Mouse (Mus musculus) limb, embryonic 14.5 days (tissue): ENCODE measurements around the gene Gypa. TPM values are rescaled to one million over a fixed set of nuclear protein-coding genes. Genes with fewer than 3 reads are reported as not detected.

Source experiments
- ATAC-seq: fragments of 200-750 bp; cut with Nextera tagmentation; 2 replicates; pipeline ENCODE4 v1.8.0; 2017; ENCODE audit warnings: low read depth, moderate number of reproducible peaks, moderate TSS enrichment; ENCODE audit not compliant: low FRiP score
- DNase-seq: peaks from one replicate; pipeline ENCODE4 v3.0.0-alpha.2; 2015; ENCODE audit warnings: low spot score
- H3K27ac ChIP-seq: fragments of 300-500 bp; sonication (generic); replicated peaks from 2 replicates; pipeline ENCODE4 v1.5.1; 2014; ENCODE audit warnings: low read depth, mild to moderate bottlenecking, low read length, moderate library complexity, mixed read lengths
- H3K27me3 ChIP-seq: fragments of 300-500 bp; sonication (generic); 2 replicates; pipeline ENCODE4 v1.6.1; 2014; ENCODE audit warnings: low read length, mixed read lengths; ENCODE audit not compliant: control insufficient read depth, insufficient read depth
- H3K36me3 ChIP-seq: fragments of 300-500 bp; sonication (generic); 2 replicates; pipeline ENCODE4 v1.6.1; 2014; ENCODE audit warnings: mild to moderate bottlenecking, low read length, moderate library complexity, mixed read lengths; ENCODE audit not compliant: control insufficient read depth, insufficient read depth
- H3K4me1 ChIP-seq: fragments of 300-500 bp; sonication (generic); 2 replicates; pipeline ENCODE4 v1.6.1; 2014; ENCODE audit warnings: antibody characterized with exemption, low read length, mixed read lengths; ENCODE audit not compliant: control insufficient read depth, insufficient read depth
- H3K4me2 ChIP-seq: fragments of 300-500 bp; sonication (generic); replicated peaks from 2 replicates; pipeline ENCODE4 v1.6.1; 2014; ENCODE audit warnings: low read depth, mild to moderate bottlenecking, low read length, moderate library complexity; ENCODE audit not compliant: severe bottlenecking
- H3K4me3 ChIP-seq: fragments of 300-500 bp; sonication (generic); replicated peaks from 2 replicates; pipeline ENCODE4 v1.5.1; 2014; ENCODE audit warnings: low read length
- H3K9ac ChIP-seq: fragments of 300-500 bp; sonication (generic); 2 replicates; pipeline ENCODE4 v1.6.1; 2014; ENCODE audit warnings: mild to moderate bottlenecking, low read depth, low read length, moderate library complexity; ENCODE audit not compliant: severe bottlenecking
- H3K9me3 ChIP-seq: fragments of 300-500 bp; sonication (generic); 2 replicates; pipeline ENCODE4 v1.6.1; 2016; ENCODE audit warnings: low read length; ENCODE audit not compliant: control insufficient read depth
- POLR2A ChIP-seq: fragments of 200-500 bp; IDR thresholded peaks from 2 replicates; pipeline ENCODE4 v1.8.0; 2012; ENCODE audit warnings: inconsistent platforms, mild to moderate bottlenecking, moderate library complexity, borderline replicate concordance; ENCODE audit not compliant: insufficient read depth, insufficient read length; ENCODE audit errors: extremely low read depth
- WGBS: fragments of 180-500 bp; shearing (Covaris S2); extraction: QIAGEN DNeasy Blood & Tissue Kit; methylation state at CpG from one replicate; pipeline ENCODE4 v1.1.7; 2014; 5-methylcytosine and 5-hydroxymethylcytosine counted together
- polyA plus RNA-seq, 2 experiments: library from polyadenylated mRNA; depleted of rRNA in 1 of 2; stranded (reverse) in 1 of 2; unstranded in 1 of 2; fragments of >200 nt; fragmentation: Nextera tagmentation in 1 of 2; extraction: Ambion mirVana in 1 of 2; gene quantifications; 2 replicates each; pipeline versions ENCODE4 v1.2.1 to v1.2.3; 2012 to 2014

The Gypa gene
- polyA plus RNA-seq, 2 experiments = 2.6 to 6.2 TPM

DNA sequence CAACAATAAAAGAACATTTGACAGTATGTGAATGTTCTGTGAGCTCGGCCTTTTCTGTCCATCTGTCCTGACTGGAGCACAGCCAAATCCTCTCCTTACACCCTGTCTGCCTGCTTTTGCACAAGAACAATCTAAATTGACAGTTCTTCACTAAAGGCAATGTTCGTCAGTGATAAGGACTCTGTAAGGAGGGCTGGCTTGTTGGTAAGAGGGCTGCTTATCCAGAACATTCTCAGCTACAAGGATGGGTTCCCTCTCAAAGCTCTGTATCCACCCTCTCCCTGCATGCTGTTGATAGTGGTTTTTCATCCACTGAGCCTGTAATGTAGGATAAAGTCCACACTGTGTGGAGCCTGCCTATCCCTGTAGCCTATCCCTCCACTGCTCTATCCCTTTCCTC is 6.7 kb downstream of the Gypa start:
- 77% methylated on average over 2 of the region's 2 CpGs for WGBS
- no peak for ATAC-seq
- Histone ChIP-seq H3K36me3 (no peaks in the 10 kb centered on the region), H3K27me3 (no peaks in the 10 kb centered on the region), H3K9ac (no peak overlapping the region), H3K4me3 (no peak overlapping the region), H3K27ac (no peak overlapping the region), H3K4me2 (no peak overlapping the region), H3K9me3 (no peaks in the 10 kb centered on the region), H3K4me1 (no peaks in the 10 kb centered on the region)
- no peak for DNase-seq
- TF ChIP-seq POLR2A = no peak

DNA sequence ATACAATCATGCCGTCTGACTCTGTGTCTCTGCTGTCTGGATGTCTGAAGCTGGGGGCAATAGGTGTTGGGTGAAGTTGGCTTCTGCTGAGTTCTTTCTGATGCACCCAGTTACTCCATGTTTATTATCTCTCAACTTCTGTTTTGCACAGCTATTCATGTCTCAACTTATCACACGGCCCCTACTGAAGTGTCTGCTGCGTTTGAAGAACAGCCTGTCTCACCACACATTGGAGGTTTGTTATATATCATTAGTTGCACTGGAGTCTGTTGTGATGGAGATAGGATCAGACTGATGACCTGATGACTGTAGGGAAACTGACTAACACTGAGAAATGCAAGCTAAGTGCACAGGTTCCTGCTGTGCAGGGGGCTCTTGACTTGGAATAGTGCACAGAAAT is 7.2 kb downstream of the Gypa start:
- ATAC-seq (no peak), DNase-seq (no peak)
- H3K36me3 ChIP-seq = no peaks in the 10 kb centered on the region
- no peak overlapping the region for H3K27ac ChIP-seq
- H3K27me3 ChIP-seq = no peaks in the 10 kb centered on the region
- no peak overlapping the region for H3K4me3 ChIP-seq
- TF ChIP-seq POLR2A = no peak
- no peak overlapping the region for H3K4me2 ChIP-seq
- no peaks in the 10 kb centered on the region for H3K4me1 ChIP-seq
- no peak overlapping the region for H3K9ac ChIP-seq
- WGBS = 73% methylated on average over 3 of the region's 3 CpGs
- no peaks in the 10 kb centered on the region for H3K9me3 ChIP-seq

DNA sequence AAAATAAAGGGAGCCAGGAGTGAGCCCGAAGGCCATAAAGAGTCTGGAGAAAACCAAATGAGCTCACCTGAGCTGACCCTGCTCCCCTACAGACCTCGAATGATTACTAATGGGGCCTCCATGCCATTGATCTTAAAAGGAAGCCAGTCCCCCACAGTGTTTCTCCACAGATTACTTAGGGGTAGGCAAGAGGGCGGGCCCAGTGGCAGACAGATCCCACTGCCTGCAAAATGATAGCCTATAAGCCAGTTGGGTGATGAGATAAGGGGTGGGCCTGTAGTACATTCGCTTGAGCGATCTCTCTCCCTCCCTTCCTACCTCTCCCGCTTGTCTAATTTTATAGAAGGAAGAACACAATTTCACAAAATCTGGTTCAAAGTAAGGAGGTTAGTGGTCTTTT is 7.7 kb downstream of the Gypa start:
- no peak for ATAC-seq
- no peak overlapping the region for H3K4me2 ChIP-seq
- H3K36me3 ChIP-seq = no peaks in the 10 kb centered on the region
- no peaks in the 10 kb centered on the region for H3K9me3 ChIP-seq
- no peak for TF ChIP-seq POLR2A
- DNase-seq = no peak
- no peaks in the 10 kb centered on the region for H3K4me1 ChIP-seq
- H3K9ac ChIP-seq = no peak overlapping the region
- no peaks in the 10 kb centered on the region for H3K27me3 ChIP-seq
- H3K4me3 ChIP-seq = no peak overlapping the region
- no peak overlapping the region for H3K27ac ChIP-seq
- 64% methylated on average over 6 of the region's 6 CpGs for WGBS

DNA sequence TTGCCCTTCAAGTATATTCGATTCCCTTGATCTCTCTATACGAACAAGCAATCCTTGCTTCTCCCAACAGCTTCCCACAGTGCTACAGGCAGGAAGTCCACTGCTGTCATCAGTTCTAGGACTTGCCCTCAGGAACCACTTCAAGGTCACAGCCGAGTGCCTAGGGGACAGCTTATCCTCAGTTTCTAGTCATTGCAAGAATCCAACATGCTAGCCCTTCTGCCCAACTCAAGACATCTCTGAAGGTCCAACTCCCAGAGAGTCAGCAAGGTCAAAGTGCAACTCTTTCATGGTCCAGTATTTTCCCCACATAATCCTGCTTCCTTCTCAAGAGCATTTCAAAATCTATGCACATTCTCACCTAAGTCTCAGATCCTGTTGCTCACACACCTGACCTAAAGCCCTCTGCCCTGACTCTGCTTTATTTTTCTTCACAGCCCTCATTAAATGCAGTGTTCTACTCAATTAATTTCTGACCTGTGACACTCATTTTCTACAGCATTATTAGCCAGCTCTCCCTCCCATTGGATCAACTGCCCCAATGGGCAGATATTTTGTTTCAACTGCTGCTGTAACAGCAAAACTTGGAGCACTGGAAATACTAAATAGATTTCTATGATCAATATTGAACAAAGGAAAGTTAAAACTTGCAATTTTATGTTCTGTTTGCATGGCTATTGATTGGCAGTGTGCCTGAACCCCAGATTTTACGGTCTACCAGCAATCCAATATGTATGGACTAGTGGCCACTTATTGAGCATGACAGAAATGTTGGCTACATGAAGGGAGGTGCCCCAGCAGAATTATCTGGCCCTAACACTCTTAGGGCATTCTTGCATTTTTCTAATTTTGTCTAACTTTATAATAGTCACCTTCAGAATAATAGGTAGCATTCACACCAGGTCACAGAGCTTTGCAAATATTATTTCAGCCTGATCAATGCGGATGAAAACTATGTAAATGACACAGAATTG is 33.1 kb downstream of the Gypa start:
- TF ChIP-seq POLR2A = no peak
- DNase-seq (no peak), ATAC-seq (no peak)
- Histone ChIP-seq H3K4me3 (no peak overlapping the region), H3K4me2 (no peak overlapping the region), H3K9ac (no peak overlapping the region), H3K27ac (no peak overlapping the region), H3K9me3 (no peaks in the 10 kb centered on the region), H3K4me1 (no peaks in the 10 kb centered on the region), H3K36me3 (no peaks in the 10 kb centered on the region), H3K27me3 (no peaks in the 10 kb centered on the region)
- whole genome bisulfite sequencing = 86% methylated on average over 5 of the region's 5 CpGs

DNA sequence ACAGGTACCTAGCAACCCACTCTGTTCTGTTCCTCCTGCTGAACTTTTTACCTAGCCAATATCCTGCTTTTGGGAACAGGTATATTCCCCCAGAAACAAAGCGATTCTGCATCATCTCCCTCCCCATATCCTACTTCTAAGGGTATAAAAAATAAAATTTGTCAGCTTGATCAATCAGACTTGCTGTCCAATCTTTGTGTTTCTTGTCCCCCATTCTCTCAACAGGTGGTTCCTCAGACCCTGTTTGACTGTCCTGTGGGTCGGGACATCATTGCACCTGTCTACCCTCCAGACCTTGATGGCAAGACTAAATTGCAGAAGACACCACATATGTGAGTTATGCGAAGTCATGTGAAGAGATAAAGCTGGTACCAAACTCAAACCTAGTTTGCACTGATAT is 48.3 kb downstream of the Gypa start:
- WGBS = 88% methylated on average over 3 of the region's 3 CpGs
- Histone ChIP-seq H3K9ac (no peak overlapping the region), H3K9me3 (no peaks in the 10 kb centered on the region), H3K4me1 (no peaks in the 10 kb centered on the region), H3K4me2 (no peak overlapping the region), H3K4me3 (no peak overlapping the region), H3K27ac (no peak overlapping the region), H3K36me3 (no peaks in the 10 kb centered on the region), H3K27me3 (no peaks in the 10 kb centered on the region)
- no peak for TF ChIP-seq POLR2A
- DNase-seq (no peak), ATAC-seq (no peak)

DNA sequence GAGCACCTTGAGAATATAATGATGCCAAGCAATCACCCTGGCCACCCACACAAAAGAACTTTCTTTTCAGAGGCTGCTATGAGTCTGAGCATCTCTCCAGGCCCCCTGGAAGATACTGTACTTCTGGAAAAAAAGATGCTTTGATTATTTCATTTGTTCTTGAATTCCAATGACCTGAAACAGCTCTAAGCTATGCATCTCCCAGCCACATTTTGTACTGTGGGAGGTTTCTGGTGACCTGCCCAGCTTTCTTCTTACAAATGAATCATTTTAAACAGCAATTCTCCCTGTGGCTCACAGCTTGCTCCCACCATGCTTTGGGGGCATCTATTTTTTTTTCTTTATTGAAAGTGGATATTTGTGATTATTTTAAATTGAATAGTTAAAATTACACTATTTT is 56.9 kb downstream of the Gypa start:
- no peaks in the 10 kb centered on the region for H3K9me3 ChIP-seq
- ATAC-seq = no peak
- H3K27me3 ChIP-seq = no peaks in the 10 kb centered on the region
- no peak for TF ChIP-seq POLR2A
- H3K36me3 ChIP-seq = no peaks in the 10 kb centered on the region
- no peak overlapping the region for H3K4me2 ChIP-seq
- H3K4me1 ChIP-seq = no peaks in the 10 kb centered on the region
- H3K4me3 ChIP-seq = no peak overlapping the region
- no peak overlapping the region for H3K9ac ChIP-seq
- DNase-seq = no peak
- H3K27ac ChIP-seq = no peak overlapping the region
